Mouse (Mus musculus): ENCODE measurements at regions not wholly inside any gene's neighbourhood (a gene's known extent, or its start where the extent isn't known, plus 50 kb on each side); places are given as distances from the start of the nearest gene placed in this dataset.

- H3K4me3 ChIP-seq (ENCODE audit: insufficient read depth in 1 of 2, low read depth in 2 of 2, low read length in 2 of 2): no peak overlapping the region
- DNase-seq (ENCODE audit: low read depth in 3 of 3, low spot score in 3 of 3): no peak
- H3K9ac ChIP-seq (replicated peaks): no peak overlapping the region
- H3K36me3 ChIP-seq (replicated peaks; ENCODE audit: control insufficient read depth, insufficient read depth, low read depth): no peaks in the 10 kb centered on the region
- H3K27me3 ChIP-seq (ENCODE audit: control insufficient read depth, insufficient read depth, low read length): no peaks in the 10 kb centered on the region
- no peak overlapping the region for H3K27ac ChIP-seq
- no peaks in the 10 kb centered on the region for H3K9me3 ChIP-seq (ENCODE audit: control insufficient read depth, low read length)
- no peak for TF ChIP-seq EP300 (IDR thresholded peaks at IDR 0.05; ENCODE audit: low read depth)
- no peak for TF ChIP-seq CTCF (IDR thresholded peaks at IDR 0.05; ENCODE audit: low read depth)
- no peak overlapping the region for H3K4me2 ChIP-seq (ENCODE audit: low read depth)
- ATAC-seq (ENCODE audit: insufficient read depth): no peak
- no peaks in the 10 kb centered on the region for H3K4me1 ChIP-seq (replicated peaks; ENCODE audit: control insufficient read depth in 2 of 2, insufficient read depth in 2 of 2, low read length in 1 of 2)
Measured at GRCm38 (mm10) chr1:40907813-40908212, 102.4 kb downstream of the Tmem182 start.

- WGBS (ENCODE audit: insufficient replicate concordance): 38% methylated on average over 3 of the region's 3 CpGs
- no peak for ATAC-seq (ENCODE audit: insufficient read depth)
- Histone ChIP-seq H3K9ac (replicated peaks) (no peak overlapping the region), H3K27me3 (ENCODE audit: control insufficient read depth, insufficient read depth, low read length) (no peaks in the 10 kb centered on the region), H3K4me3 (ENCODE audit: insufficient read depth in 1 of 2, low read depth in 2 of 2, low read length in 2 of 2) (no peak overlapping the region), H3K4me2 (ENCODE audit: low read depth) (no peak overlapping the region), H3K4me1 (replicated peaks; ENCODE audit: control insufficient read depth in 2 of 2, insufficient read depth in 2 of 2, low read length in 1 of 2) (no peaks in the 10 kb centered on the region), H3K27ac (no peak overlapping the region), H3K9me3 (ENCODE audit: control insufficient read depth, low read length) (no peaks in the 10 kb centered on the region), H3K36me3 (replicated peaks; ENCODE audit: control insufficient read depth, insufficient read depth, low read depth) (no peaks in the 10 kb centered on the region)
- no peak for TF ChIP-seq EP300 (IDR thresholded peaks at IDR 0.05; ENCODE audit: low read depth)
- TF ChIP-seq CTCF (IDR thresholded peaks at IDR 0.05; ENCODE audit: low read depth): no peak
- DNase-seq (ENCODE audit: low read depth in 3 of 3, low spot score in 3 of 3): no peak
Measured at GRCm38 (mm10) chr1:40913591-40913990, 108.2 kb downstream of the Tmem182 start.

- no peak for DNase-seq (ENCODE audit: low read depth in 3 of 3, low spot score in 3 of 3)
- WGBS (ENCODE audit: insufficient replicate concordance): 43% methylated on average over 3 of the region's 3 CpGs
- Histone ChIP-seq H3K36me3 (replicated peaks; ENCODE audit: control insufficient read depth, insufficient read depth, low read depth) (no peaks in the 10 kb centered on the region), H3K27me3 (ENCODE audit: control insufficient read depth, insufficient read depth, low read length) (no peaks in the 10 kb centered on the region), H3K4me1 (replicated peaks; ENCODE audit: control insufficient read depth in 2 of 2, insufficient read depth in 2 of 2, low read length in 1 of 2) (no peaks in the 10 kb centered on the region), H3K27ac (no peak overlapping the region), H3K9me3 (ENCODE audit: control insufficient read depth, low read length) (no peaks in the 10 kb centered on the region), H3K4me2 (ENCODE audit: low read depth) (no peak overlapping the region), H3K4me3 (ENCODE audit: insufficient read depth in 1 of 2, low read depth in 2 of 2, low read length in 2 of 2) (no peak overlapping the region), H3K9ac (replicated peaks) (no peak overlapping the region)
- no peak for ATAC-seq (ENCODE audit: insufficient read depth)
- no peak for TF ChIP-seq CTCF (IDR thresholded peaks at IDR 0.05; ENCODE audit: low read depth)
- TF ChIP-seq EP300 (IDR thresholded peaks at IDR 0.05; ENCODE audit: low read depth): no peak
Measured at GRCm38 (mm10) chr1:40924271-40924670, 118.9 kb downstream of the Tmem182 start.

GRCm38 (mm10) chr1:40924780-40925179 lies 119.4 kb downstream of the Tmem182 start:
- Histone ChIP-seq H3K36me3 (replicated peaks; ENCODE audit: control insufficient read depth, insufficient read depth, low read depth) (no peaks in the 10 kb centered on the region), H3K4me1 (replicated peaks; ENCODE audit: control insufficient read depth in 2 of 2, insufficient read depth in 2 of 2, low read length in 1 of 2) (no peaks in the 10 kb centered on the region), H3K9ac (replicated peaks) (no peak overlapping the region), H3K4me2 (ENCODE audit: low read depth) (no peak overlapping the region), H3K9me3 (ENCODE audit: control insufficient read depth, low read length) (no peaks in the 10 kb centered on the region), H3K27ac (no peak overlapping the region), H3K27me3 (ENCODE audit: control insufficient read depth, insufficient read depth, low read length) (no peaks in the 10 kb centered on the region), H3K4me3 (ENCODE audit: insufficient read depth in 1 of 2, low read depth in 2 of 2, low read length in 2 of 2) (no peak overlapping the region)
- WGBS (ENCODE audit: insufficient replicate concordance): 63% methylated on average over 7 of the region's 7 CpGs
- no peak for DNase-seq (ENCODE audit: low read depth in 3 of 3, low spot score in 3 of 3)
- ATAC-seq (ENCODE audit: insufficient read depth): no peak
- TF ChIP-seq CTCF (IDR thresholded peaks at IDR 0.05; ENCODE audit: low read depth) (no peak), EP300 (IDR thresholded peaks at IDR 0.05; ENCODE audit: low read depth) (no peak)

GRCm38 (mm10) chr1:40931374-40931773 lies 126.0 kb downstream of the Tmem182 start:
- no peak for DNase-seq (ENCODE audit: low read depth in 3 of 3, low spot score in 3 of 3)
- Histone ChIP-seq H3K36me3 (replicated peaks; ENCODE audit: control insufficient read depth, insufficient read depth, low read depth) (no peaks in the 10 kb centered on the region), H3K27ac (no peak overlapping the region), H3K9me3 (ENCODE audit: control insufficient read depth, low read length) (no peaks in the 10 kb centered on the region), H3K4me3 (ENCODE audit: insufficient read depth in 1 of 2, low read depth in 2 of 2, low read length in 2 of 2) (no peak overlapping the region), H3K27me3 (ENCODE audit: control insufficient read depth, insufficient read depth, low read length) (no peaks in the 10 kb centered on the region), H3K9ac (replicated peaks) (no peak overlapping the region), H3K4me2 (ENCODE audit: low read depth) (no peak overlapping the region), H3K4me1 (replicated peaks; ENCODE audit: control insufficient read depth in 2 of 2, insufficient read depth in 2 of 2, low read length in 1 of 2) (no peaks in the 10 kb centered on the region)
- TF ChIP-seq CTCF (IDR thresholded peaks at IDR 0.05; ENCODE audit: low read depth) (no peak), EP300 (IDR thresholded peaks at IDR 0.05; ENCODE audit: low read depth) (no peak)
- WGBS (ENCODE audit: insufficient replicate concordance): 61% methylated on average over 5 of the region's 5 CpGs
- ATAC-seq (ENCODE audit: insufficient read depth): no peak
